Mouse (Mus musculus) hindbrain, embryonic 12.5 days (tissue): ENCODE measurements around the gene Foxa3. TPM values are rescaled to one million over a fixed set of nuclear protein-coding genes. Genes with fewer than 3 reads are reported as not detected.

Experiments
- ATAC-seq: fragments of 200-750 bp; cut with Nextera tagmentation; 2 replicates; pipeline ENCODE4 v1.8.0; 2017; ENCODE audit warnings: moderate TSS enrichment; ENCODE audit not compliant: low FRiP score
- H3K27ac ChIP-seq: fragments of 300-500 bp; sonication (generic); 2 replicates; pipeline ENCODE4 v1.5.1; 2016; ENCODE audit warnings: mild to moderate bottlenecking
- H3K27me3 ChIP-seq: fragments of 300-500 bp; sonication (generic); 2 replicates; pipeline ENCODE4 v1.6.1; 2016; ENCODE audit warnings: mild to moderate bottlenecking
- H3K36me3 ChIP-seq: fragments of 300-500 bp; sonication (generic); 2 replicates; pipeline ENCODE4 v1.6.1; 2016; ENCODE audit warnings: mild to moderate bottlenecking
- H3K4me1 ChIP-seq: fragments of 300-500 bp; sonication (generic); 2 replicates; pipeline ENCODE4 v1.6.1; 2016
- H3K4me2 ChIP-seq: fragments of 300-500 bp; sonication (generic); replicated peaks from 2 replicates; pipeline ENCODE4 v1.6.1; 2016; ENCODE audit warnings: mild to moderate bottlenecking
- H3K4me3 ChIP-seq: fragments of 300-500 bp; sonication (generic); 2 replicates; pipeline ENCODE4 v1.5.1; 2016; ENCODE audit warnings: mild to moderate bottlenecking
- H3K9ac ChIP-seq: fragments of 300-500 bp; sonication (generic); 2 replicates; pipeline ENCODE4 v1.6.1; 2016; ENCODE audit warnings: mild to moderate bottlenecking, moderate library complexity
- H3K9me3 ChIP-seq: fragments of 300-500 bp; sonication (generic); replicated peaks from 2 replicates; pipeline ENCODE4 v1.6.1; 2016; ENCODE audit warnings: mild to moderate bottlenecking
- WGBS: fragments of 180-500 bp; shearing (Covaris S2); methylation state at CpG from one replicate; pipeline ENCODE4 v1.1.7; 2016; 5-methylcytosine and 5-hydroxymethylcytosine counted together
- polyA plus RNA-seq: library from polyadenylated mRNA; unstranded; fragments of >200 nt; fragmentation: Nextera tagmentation; extraction: Ambion mirVana; gene quantifications from 2 replicates; pipeline ENCODE4 v1.2.1, GENCODE M21; 2016

Gene Foxa3
- polyA plus RNA-seq, 1 experiment from 2014 or later: 0.10 TPM

GRCm38 (mm10) chr7:18991660-18992293, 31.6 kb downstream of the Foxa3 start:
- Histone ChIP-seq H3K4me2 (peak overlapping the region; percentile 83), H3K36me3 (peaks cover 7% of the 10 kb centered on the region), H3K27me3 (peaks cover 22% of the 10 kb centered on the region), H3K4me3 (peak overlapping the region; percentile 52), H3K9ac (peak overlapping the region; percentile 71), H3K9me3 (no peaks in the 10 kb centered on the region), H3K27ac (peak overlapping the region; percentile 70; the same call in 1 of the 2 replicates), H3K4me1 (peaks cover 23% of the 10 kb centered on the region)
- peak; percentile 21 for ATAC-seq
- 1% methylated on average over 59 of the region's 59 CpGs for WGBS

GRCm38 (mm10) chr7:18990601-18991295, 32.6 kb downstream of the Foxa3 start, which contains the start of gene Mypop:
Gene Mypop, plus strand, starts transcription at chr7:18991245.
- Histone ChIP-seq H3K4me2 (peak within 1 kb of the TSS; percentile 83), H3K27ac (peak within 1 kb of the TSS; percentile 92), H3K4me3 (peak within 1 kb of the TSS; percentile 52), H3K9me3 (no peaks in the 10 kb centered on the region), H3K36me3 (no peaks in the 10 kb centered on the region), H3K27me3 (peaks cover 22% of the 10 kb centered on the region), H3K4me1 (peaks cover 23% of the 10 kb centered on the region), H3K9ac (peak within 1 kb of the TSS; percentile 71)
- WGBS: under 1% methylated on average over 37 of the region's 37 CpGs
- peak; percentile 95 for ATAC-seq

- Histone ChIP-seq H3K4me3 (peak overlapping the region; percentile 52), H3K27me3 (peaks cover 22% of the 10 kb centered on the region), H3K4me2 (peak overlapping the region; percentile 83), H3K4me1 (peaks cover 23% of the 10 kb centered on the region), H3K9ac (peak overlapping the region; percentile 71), H3K27ac (peak overlapping the region; percentile 92), H3K36me3 (no peaks in the 10 kb centered on the region), H3K9me3 (no peaks in the 10 kb centered on the region)
- ATAC-seq: no peak
- WGBS: 9% methylated on average over 5 of the region's 5 CpGs
These were observed 33.3 kb downstream of the Foxa3 start for GRCm38 (mm10) chr7:18989995-18990394.

GRCm38 (mm10) chr7:18988780-18989179, 34.6 kb downstream of the Foxa3 start:
- Histone ChIP-seq H3K27me3 (peaks cover 22% of the 10 kb centered on the region), H3K27ac (no peak overlapping the region), H3K9me3 (no peaks in the 10 kb centered on the region), H3K4me3 (no peak overlapping the region), H3K4me2 (no peak overlapping the region), H3K9ac (no peak overlapping the region), H3K36me3 (no peaks in the 10 kb centered on the region), H3K4me1 (peaks cover 23% of the 10 kb centered on the region)
- ATAC-seq: no peak
- WGBS: 70% methylated on average over 6 of the region's 6 CpGs

- ATAC-seq: no peak
- 73% methylated on average over 13 of the region's 13 CpGs for WGBS
- Histone ChIP-seq H3K36me3 (no peaks in the 10 kb centered on the region), H3K27ac (no peak overlapping the region), H3K4me1 (peaks cover 22% of the 10 kb centered on the region), H3K27me3 (peaks cover 14% of the 10 kb centered on the region), H3K9me3 (no peaks in the 10 kb centered on the region), H3K9ac (no peak overlapping the region), H3K4me3 (no peak overlapping the region), H3K4me2 (no peak overlapping the region)
These were observed 35.6 kb downstream of the Foxa3 start for GRCm38 (mm10) chr7:18987747-18988146.

GRCm38 (mm10) chr7:18987100-18987499, 36.2 kb downstream of the Foxa3 start, which contains the start of gene Nanos2:
Gene Nanos2, plus strand, starts transcription at chr7:18987400.
- 83% methylated on average over 2 of the region's 2 CpGs for WGBS
- Histone ChIP-seq H3K4me2 (no peak within 1 kb of the TSS), H3K9me3 (no peaks in the 10 kb centered on the region), H3K27me3 (peaks cover 7% of the 10 kb centered on the region), H3K4me1 (peaks cover 15% of the 10 kb centered on the region), H3K36me3 (no peaks in the 10 kb centered on the region), H3K4me3 (no peak within 1 kb of the TSS), H3K27ac (no peak within 1 kb of the TSS), H3K9ac (no peak within 1 kb of the TSS)
- no peak for ATAC-seq

DNA sequence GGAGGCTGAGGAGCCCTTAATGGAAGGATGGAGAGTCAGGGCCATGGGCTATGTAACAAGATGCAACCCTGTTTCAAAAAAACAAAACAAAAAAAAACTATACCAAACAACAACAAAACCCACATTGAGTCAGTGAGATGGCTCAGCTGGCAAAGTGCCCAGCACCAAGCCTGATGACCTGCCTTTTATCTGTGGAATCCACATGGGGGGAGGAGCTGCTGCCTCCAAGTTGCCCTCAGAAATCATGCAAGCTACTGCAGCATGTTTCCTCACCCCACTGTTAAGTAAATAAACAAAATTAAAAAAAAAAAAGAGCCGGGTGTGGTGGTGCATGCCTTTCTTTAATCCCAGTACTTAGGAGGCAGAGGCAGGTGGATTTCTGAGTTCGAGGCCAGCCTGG, 36.8 kb downstream of the Foxa3 start:
- peaks cover 9% of the 10 kb centered on the region for H3K4me1 ChIP-seq
- H3K36me3 ChIP-seq: no peaks in the 10 kb centered on the region
- H3K4me3 ChIP-seq: no peak overlapping the region
- H3K27me3 ChIP-seq: peaks cover 3% of the 10 kb centered on the region
- 78% methylated on average over 2 of the region's 2 CpGs for WGBS
- H3K4me2 ChIP-seq: no peak overlapping the region
- ATAC-seq: no peak
- H3K27ac ChIP-seq: no peak overlapping the region
- no peak overlapping the region for H3K9ac ChIP-seq
- H3K9me3 ChIP-seq: no peaks in the 10 kb centered on the region

DNA sequence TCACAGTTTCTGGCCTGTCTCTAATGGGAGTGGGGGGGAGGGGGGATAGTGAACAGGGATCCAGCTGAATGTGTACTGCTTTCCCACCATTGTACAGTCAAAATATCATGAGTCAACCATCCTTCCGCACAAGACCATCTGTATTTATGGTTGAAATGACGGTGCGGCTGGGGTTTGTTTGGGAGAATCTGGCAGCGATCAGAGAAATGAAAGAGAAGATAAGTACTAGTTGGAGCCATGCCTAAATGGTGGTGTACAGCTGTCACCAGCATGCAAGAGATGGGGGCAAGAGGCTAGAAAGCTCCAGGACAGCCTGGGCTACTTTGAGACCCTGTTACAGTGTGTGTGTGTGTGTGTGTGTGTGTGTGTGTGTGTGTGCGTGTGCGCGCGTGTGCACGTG, 45.0 kb downstream of the Foxa3 start:
- Histone ChIP-seq H3K4me3 (no peak overlapping the region), H3K4me2 (no peak overlapping the region), H3K4me1 (no peaks in the 10 kb centered on the region), H3K27ac (no peak overlapping the region), H3K9ac (no peak overlapping the region), H3K36me3 (no peaks in the 10 kb centered on the region), H3K9me3 (no peaks in the 10 kb centered on the region), H3K27me3 (no peaks in the 10 kb centered on the region)
- 86% methylated on average over 9 of the region's 9 CpGs for WGBS
- no peak for ATAC-seq

GRCm38 (mm10) chr7:18970956-18971355, 52.4 kb downstream of the Foxa3 start:
- Histone ChIP-seq H3K9me3 (no peaks in the 10 kb centered on the region; the same call in 1 of the 2 replicates), H3K36me3 (no peaks in the 10 kb centered on the region), H3K4me2 (no peak overlapping the region), H3K27ac (no peak overlapping the region), H3K4me3 (no peak overlapping the region), H3K27me3 (no peaks in the 10 kb centered on the region), H3K4me1 (no peaks in the 10 kb centered on the region), H3K9ac (no peak overlapping the region)
- ATAC-seq: no peak
- WGBS: 94% methylated on average over 3 of the region's 3 CpGs

- ATAC-seq: peak; percentile 49
These were observed 55.7 kb downstream of the Foxa3 start for GRCm38 (mm10) chr7:18967603-18968002.

DNA sequence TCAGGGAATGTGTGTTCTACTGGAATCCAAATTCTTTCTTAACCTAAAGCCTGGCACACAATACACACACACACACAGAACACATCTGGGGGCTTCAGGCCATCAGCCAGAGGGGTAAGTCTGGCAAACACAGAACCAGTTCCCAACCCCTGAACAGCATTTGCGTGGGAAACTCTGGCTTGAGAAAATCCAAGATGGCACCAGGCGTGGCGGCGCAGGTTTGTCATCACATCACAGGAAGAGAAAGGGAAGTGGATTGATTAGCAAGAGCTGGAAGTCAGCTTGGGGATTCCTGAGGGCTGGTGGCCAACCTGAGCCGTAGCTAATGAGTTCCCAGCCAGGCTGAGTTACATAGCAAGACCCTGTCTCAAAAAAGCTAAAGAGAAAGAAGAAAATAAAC, 58.0 kb downstream of the Foxa3 start:
- Histone ChIP-seq H3K4me3 (no peak overlapping the region), H3K36me3 (no peaks in the 10 kb centered on the region), H3K27me3 (peaks cover 26% of the 10 kb centered on the region), H3K4me2 (no peak overlapping the region), H3K9ac (no peak overlapping the region), H3K27ac (no peak overlapping the region), H3K9me3 (no peaks in the 10 kb centered on the region), H3K4me1 (peaks cover 45% of the 10 kb centered on the region)
- ATAC-seq: no peak
- WGBS: 75% methylated on average over 5 of the region's 5 CpGs

More at GRCm38 (mm10) chr7:18967603-18968002, 55.7 kb downstream of the Foxa3 start:
- no peak overlapping the region for H3K9ac ChIP-seq
- no peaks in the 10 kb centered on the region; the same call in 1 of the 2 replicates for H3K9me3 ChIP-seq
- H3K4me3 ChIP-seq: no peak overlapping the region
- H3K36me3 ChIP-seq: no peaks in the 10 kb centered on the region
- WGBS: 6% methylated on average over 8 of the region's 8 CpGs
- H3K4me1 ChIP-seq: peaks cover 22% of the 10 kb centered on the region
- no peak overlapping the region for H3K27ac ChIP-seq
- peaks cover 17% of the 10 kb centered on the region for H3K27me3 ChIP-seq
- H3K4me2 ChIP-seq: no peak overlapping the region

GRCm38 (mm10) chr7:18963294-18963843, 60.0 kb downstream of the Foxa3 start:
- Histone ChIP-seq H3K36me3 (no peaks in the 10 kb centered on the region), H3K4me3 (peak overlapping the region; percentile 27), H3K4me2 (peak overlapping the region; percentile 51), H3K9me3 (no peaks in the 10 kb centered on the region), H3K4me1 (peaks cover 58% of the 10 kb centered on the region), H3K9ac (no peak overlapping the region), H3K27ac (no peak overlapping the region), H3K27me3 (peaks cover 28% of the 10 kb centered on the region)
- WGBS: 2% methylated on average over 19 of the region's 19 CpGs
- ATAC-seq: 0 out of 2 replicates have a peak, but pooled peaks have one; percentile 3
